Comparison of ENCODE assay signal across 21 mouse cellular contexts in genomic region chr8:70933036-70933435, GRCm38 (mm10). TPM values are rescaled to one million over a fixed set of nuclear protein-coding genes. Genes with fewer than 3 reads are reported as not detected.
"Had no signal": no experiment of that assay in that cellular context is flagged by ENCODE, and none has a peak within 500 bp of the region (broad histone marks: within the 10 kb centered on the region; RNA-seq: fewer than 3 reads in every experiment).

No protein-coding gene starts in this region.

- H3K9me3 ChIP-seq: lung, embryonic 15.5 days; midbrain, embryonic 10.5 days; midbrain, embryonic 12.5 days; neural tube, embryonic 13.5 days; neural tube, embryonic 15.5 days had no signal

- H3K27ac ChIP-seq: liver, embryonic 14.5 days; lung, embryonic 15.5 days; midbrain, embryonic 10.5 days; midbrain, embryonic 12.5 days; neural tube, embryonic 13.5 days; neural tube, embryonic 15.5 days had no signal

- H3K36me3 ChIP-seq: lung, embryonic 15.5 days had no signal

- H3K9ac ChIP-seq: liver, embryonic 14.5 days; lung, embryonic 15.5 days; midbrain, embryonic 12.5 days; neural tube, embryonic 13.5 days; neural tube, embryonic 15.5 days had no signal

- H3K27me3 ChIP-seq: lung, embryonic 15.5 days; midbrain, embryonic 12.5 days; neural tube, embryonic 13.5 days; neural tube, embryonic 15.5 days had no signal

- H3K4me3 ChIP-seq: lung, embryonic 15.5 days; midbrain, embryonic 10.5 days; midbrain, embryonic 12.5 days; myocyte; neural tube, embryonic 13.5 days; neural tube, embryonic 15.5 days had no signal

- H3K4me1 ChIP-seq: lung, embryonic 15.5 days; midbrain, embryonic 10.5 days; midbrain, embryonic 12.5 days; neural tube, embryonic 13.5 days had no signal

- ATAC-seq: lung, postnatal 0 days; midbrain, embryonic 16.5 days had no signal

- DNase-seq: lung, adult 18-20 months; midbrain, embryonic 14.5 days; retina, postnatal 1 day; right cerebral cortex, adult 18-20 months; right cerebral cortex, postnatal 25 days; right cerebral cortex, postnatal 4 days; spleen, adult 18-20 months; thymus, adult 18-20 months; thymus, postnatal 14 days; thymus, postnatal 36 days had no signal

- H3K4me2 ChIP-seq: lung, embryonic 15.5 days; midbrain, embryonic 12.5 days; neural tube, embryonic 13.5 days; neural tube, embryonic 15.5 days had no signal

RNA-seq across cellular contexts. Expression of gene Slc5a5, which starts 40.5 kb away (rescaled TPM):
- total RNA-seq: megakaryocyte, adult 5-6 weeks; megakaryocyte-erythroid progenitor cell, adult 5-6 weeks had no signal
